8 mouse cellular contexts compared by ENCODE assay signal in the genomic region with DNA sequence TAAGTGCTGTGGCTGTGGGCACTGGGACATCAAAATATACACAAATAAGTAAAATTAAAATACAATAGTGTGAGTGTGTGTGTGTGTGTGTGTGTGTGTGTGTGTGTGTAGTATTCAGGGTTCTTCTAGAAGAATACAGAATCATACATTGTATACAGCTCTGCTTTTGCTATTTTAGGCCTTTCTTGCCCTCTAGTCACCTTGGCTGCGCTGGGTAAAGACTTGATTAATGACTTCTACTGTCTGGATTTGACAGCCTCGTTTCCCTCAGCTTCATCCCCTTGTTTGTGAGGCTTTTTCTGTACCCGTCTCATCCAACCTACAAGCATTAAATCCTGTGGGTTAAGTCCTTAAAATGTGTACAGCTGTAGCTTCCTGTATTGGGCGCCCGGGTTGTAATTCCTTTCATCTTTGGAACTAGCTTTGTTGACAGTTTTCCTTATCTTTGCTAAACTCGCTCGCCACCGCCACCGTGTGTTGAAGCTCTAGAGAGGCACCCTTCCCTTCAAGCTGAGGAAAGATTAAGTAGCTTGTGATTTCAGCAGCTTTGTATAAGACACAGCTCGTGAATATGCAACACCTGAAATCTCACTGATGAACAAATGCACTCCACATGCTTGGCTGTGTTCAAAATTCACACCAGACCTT. TPM values are rescaled to one million over a fixed set of nuclear protein-coding genes. Genes with fewer than 3 reads are reported as not detected.
A peak's percentile ranks its signal among the peaks of the same experiment; 100 is the strongest.
DNase-seq lines count a peak whose midpoint lies in the region; ATAC-seq and TF ChIP-seq lines count a peak whose summit lies in the region.

No protein-coding gene starts in this region.

- WGBS in forebrain, embryonic 15.5 days: 32% methylated on average over 10 of the region's 10 CpGs
- 20% methylated on average over 10 of the region's 10 CpGs for whole genome bisulfite sequencing in limb, embryonic 12.5 days

- no peak overlapping the region for H3ac ChIP-seq in myocyte (ENCODE audit: control insufficient read depth, insufficient read length)

- H3K27me3 ChIP-seq in forebrain, embryonic 15.5 days: no peaks in the 10 kb centered on the region
- no peaks in the 10 kb centered on the region for H3K27me3 ChIP-seq in limb, embryonic 12.5 days
- no peaks in the 10 kb centered on the region for H3K27me3 ChIP-seq in myocyte (ENCODE audit: control insufficient read depth, insufficient read depth, insufficient read length)

- DNase-seq in right cerebral cortex, adult 2 months (ENCODE audit: low spot score in 2 of 2): peak; percentile 50 to 53
- DNase-seq in right cerebral cortex, postnatal 36 days (ENCODE audit: low spot score in 2 of 2): no peak
- peak; percentile 31 for DNase-seq in adrenal gland, adult 8-10 months

- no peaks in the 10 kb centered on the region for H3K36me3 ChIP-seq in forebrain, embryonic 15.5 days
- peaks cover 5% of the 10 kb centered on the region; the same call in 1 of the 2 replicates for H3K36me3 ChIP-seq in limb, embryonic 12.5 days
- no peaks in the 10 kb centered on the region for H3K36me3 ChIP-seq in myocyte (ENCODE audit: control insufficient read depth, insufficient read depth)

- peak; percentile 41 for ATAC-seq in forebrain, embryonic 15.5 days (replicated peaks)
- peak; percentile 81 for ATAC-seq in inflammation-experienced regulatory T-cells, adult 6 months
- ATAC-seq in limb, embryonic 12.5 days (ENCODE audit: insufficient number of reproducible peaks, insufficient read depth, low FRiP score, low TSS enrichment, low read depth): 0 out of 2 replicates have a peak, but pooled peaks have one; percentile 15
- no peak for ATAC-seq in monocyte, adult 5-6 weeks (replicated peaks; ENCODE audit: insufficient number of reproducible peaks, low FRiP score, low TSS enrichment, poor library complexity, severe bottlenecking)

- H3K4me3 ChIP-seq in forebrain, embryonic 15.5 days: no peak overlapping the region
- no peak overlapping the region for H3K4me3 ChIP-seq in limb, embryonic 12.5 days (replicated peaks)
- H3K4me3 ChIP-seq in myocyte: no peak overlapping the region

- H3K9me3 ChIP-seq in forebrain, embryonic 15.5 days: no peaks in the 10 kb centered on the region
- H3K9me3 ChIP-seq in limb, embryonic 12.5 days: peaks cover 14% of the 10 kb centered on the region; the same call in 1 of the 2 replicates

- no peaks in the 10 kb centered on the region for H3K79me2 ChIP-seq in myocyte (ENCODE audit: control insufficient read depth, insufficient read depth)

- no peak overlapping the region for H3K27ac ChIP-seq in forebrain, embryonic 15.5 days (replicated peaks)
- H3K27ac ChIP-seq in limb, embryonic 12.5 days: no peak overlapping the region

- TF ChIP-seq POLR2A in myocyte (IDR thresholded peaks at IDR 0.05; ENCODE audit: insufficient read length, low read depth): no peak

- no peak overlapping the region for H3K4me2 ChIP-seq in forebrain, embryonic 15.5 days (replicated peaks)
- H3K4me2 ChIP-seq in limb, embryonic 12.5 days: no peak overlapping the region
- H3K4me2 ChIP-seq in myocyte (ENCODE audit: low read depth): peak overlapping the region; percentile 48

- H3K9ac ChIP-seq in forebrain, embryonic 15.5 days (replicated peaks): no peak overlapping the region
- H3K9ac ChIP-seq in limb, embryonic 12.5 days (replicated peaks): no peak overlapping the region

- no peaks in the 10 kb centered on the region for H3K4me1 ChIP-seq in forebrain, embryonic 15.5 days
- no peaks in the 10 kb centered on the region for H3K4me1 ChIP-seq in limb, embryonic 12.5 days (replicated peaks)

TF ChIP-seq in myocyte, 11 proteins besides CTCF, POLR2A, EP300 and RAD21:
- TF ChIP-seq E2F4 (IDR thresholded peaks at IDR 0.05; ENCODE audit: insufficient read depth) (no peak), MYOD1 (IDR thresholded peaks at IDR 0.05; ENCODE audit: control insufficient read depth in 1 of 3, insufficient read length in 2 of 3, low read depth in 2 of 3) (no peak), REST (IDR thresholded peaks at IDR 0.05; ENCODE audit: insufficient read depth, insufficient read length) (no peak), TCF12 (IDR thresholded peaks at IDR 0.05; ENCODE audit: insufficient read depth, poor library complexity, severe bottlenecking) (no peak), TCF3 (IDR thresholded peaks at IDR 0.05; ENCODE audit: insufficient read length, low read depth) (no peak), USF1 (IDR thresholded peaks at IDR 0.05; ENCODE audit: low read depth) (no peak), MYOG (IDR thresholded peaks at IDR 0.05; ENCODE audit: control insufficient read depth in 1 of 3, insufficient read depth in 1 of 3, insufficient read length in 2 of 3, low read depth in 2 of 3) (no peak), SRF (IDR thresholded peaks at IDR 0.05; ENCODE audit: control insufficient read depth, insufficient read length, low read depth) (no peak), CEBPB (IDR thresholded peaks at IDR 0.05; ENCODE audit: insufficient read depth, poor library complexity, severe bottlenecking) (no peak), MAX (IDR thresholded peaks at IDR 0.05; ENCODE audit: low read depth) (no peak), POLR2AphosphoS2 (IDR thresholded peaks at IDR 0.05; ENCODE audit: insufficient read length, low read depth) (no peak)

RNA-seq across cellular contexts. Expression of a gene that starts 9.6 kb away (rescaled TPM):
- 10 to 100 TPM; 13.6 to 25.6 (median 19.1) TPM for total RNA-seq in adrenal gland, adult 8-10 months (2022)
- 5.2 and 5.3 TPM in 2 replicates for polyA plus RNA-seq in forebrain, embryonic 15.5 days (2015; fragmentation: Nextera tagmentation; extraction: Ambion mirVana)
- polyA plus RNA-seq in inflammation-experienced regulatory T-cells, adult 6 months (2017; shearing (Covaris generic)): 1 to 10 TPM; 4.8 to 5.2 (median 4.8) TPM
- polyA plus RNA-seq in limb, embryonic 12.5 days (2016; fragmentation: Nextera tagmentation; extraction: Ambion mirVana): 15.3 and 15.7 TPM in 2 replicates
- polyA plus RNA-seq in myocyte (2012; fragmentation: generic; extraction: Trizol): 1.9 TPM
- 1.1 to 5.1 TPM (median 2.5 TPM) in 3 replicates for total RNA-seq in monocyte, adult 5-6 weeks (2017)

RNA-seq across cellular contexts. Expression of a gene that starts 54.4 kb away (rescaled TPM):
- total RNA-seq in adrenal gland, adult 8-10 months (2022): 10 to 100 TPM; 55.8 to 69.4 (median 63.2) TPM
- 91.7 and 93.1 TPM in 2 replicates for polyA plus RNA-seq in forebrain, embryonic 15.5 days (2015; fragmentation: Nextera tagmentation; extraction: Ambion mirVana)
- 10 to 100 TPM; 50.6 to 74.3 (median 73.9) TPM for polyA plus RNA-seq in inflammation-experienced regulatory T-cells, adult 6 months (2017; shearing (Covaris generic))
- 90.3 and 91.6 TPM in 2 replicates for polyA plus RNA-seq in limb, embryonic 12.5 days (2016; fragmentation: Nextera tagmentation; extraction: Ambion mirVana)
- polyA plus RNA-seq in myocyte (2012; fragmentation: generic; extraction: Trizol): 21.6 TPM
- 113 to 203 TPM (median 189 TPM) in 3 replicates for total RNA-seq in monocyte, adult 5-6 weeks (2017)

Comparison
In these comparisons a context has a peak if more than half of its experiments do, and no peak if none do; other contexts are left out.
1. DNase-seq: peak in right cerebral cortex, adult 2 months (2 of 2) and adrenal gland, adult 8-10 months (single experiment); none in right cerebral cortex, postnatal 36 days (0 of 2).